Mouse (Mus musculus) cerebellum, adult (tissue): ENCODE results near the gene Arsa.

Source experiments
- ATAC-seq: cut with Nextera tagmentation; 2 replicates; pipeline ENCODE4 v1.9.2; 2017; ENCODE audit warnings: mild to moderate bottlenecking, moderate library complexity, mixed read lengths; ENCODE audit not compliant: insufficient number of reproducible peaks, low FRiP score, low TSS enrichment

The Arsa gene

GRCm38 (mm10) chr15:89477091-89477491 lies at the start of gene Arsa:
Gene Arsa (minus strand): TSS chr15:89477425.
- ATAC-seq = no peak

GRCm38 (mm10) chr15:89526776-89527325 lies 49.6 kb upstream of the Arsa start:
- no peak for ATAC-seq

DNA sequence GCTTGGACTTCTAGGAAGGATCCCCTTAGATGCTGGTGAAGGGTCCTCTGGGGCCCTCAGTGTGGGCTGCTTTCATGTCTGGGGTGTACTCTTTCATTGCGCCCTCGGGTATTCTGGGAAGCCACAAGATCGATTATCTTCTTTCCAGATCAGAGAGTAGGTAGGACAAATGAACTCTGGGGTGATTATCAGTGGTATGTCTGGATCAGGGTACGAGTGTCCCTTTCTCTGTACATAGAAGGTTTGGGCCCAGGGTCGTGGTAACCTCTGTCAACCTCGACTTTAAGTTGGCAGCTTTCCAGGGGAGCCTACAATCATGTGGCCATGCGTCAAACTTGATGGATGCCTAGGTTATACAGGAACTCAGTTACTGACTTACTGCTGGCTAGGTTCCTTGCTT lies 48.7 kb upstream of the Arsa start:
- no peak for ATAC-seq

DNA sequence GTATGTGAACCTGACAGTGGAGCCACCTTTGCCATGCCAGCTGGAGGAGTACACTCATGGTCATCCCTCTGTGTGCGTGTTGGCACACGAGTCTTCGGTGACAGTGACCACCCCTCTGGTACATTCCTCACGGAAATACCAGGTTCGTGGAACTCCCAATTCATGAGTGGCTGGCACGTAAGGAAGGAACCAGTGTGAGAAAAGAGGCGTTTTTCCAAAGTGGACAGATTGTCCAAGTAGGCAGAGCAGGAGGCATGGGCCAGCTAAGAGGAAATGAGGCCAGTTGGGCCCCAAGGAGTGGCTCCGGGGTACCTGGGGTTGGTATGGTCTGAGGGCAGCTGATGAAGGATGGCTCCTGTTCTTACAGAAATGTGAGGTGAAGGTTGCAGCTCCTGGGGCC lies 48.2 kb upstream of the Arsa start:
- peak; percentile 66 for ATAC-seq

- 0 out of 2 replicates have a peak, but pooled peaks have one; percentile 11 for ATAC-seq
These were observed 47.6 kb upstream of the Arsa start for GRCm38 (mm10) chr15:89524611-89525415.

GRCm38 (mm10) chr15:89524001-89524571 lies 46.9 kb upstream of the Arsa start:
- no peak for ATAC-seq

DNA sequence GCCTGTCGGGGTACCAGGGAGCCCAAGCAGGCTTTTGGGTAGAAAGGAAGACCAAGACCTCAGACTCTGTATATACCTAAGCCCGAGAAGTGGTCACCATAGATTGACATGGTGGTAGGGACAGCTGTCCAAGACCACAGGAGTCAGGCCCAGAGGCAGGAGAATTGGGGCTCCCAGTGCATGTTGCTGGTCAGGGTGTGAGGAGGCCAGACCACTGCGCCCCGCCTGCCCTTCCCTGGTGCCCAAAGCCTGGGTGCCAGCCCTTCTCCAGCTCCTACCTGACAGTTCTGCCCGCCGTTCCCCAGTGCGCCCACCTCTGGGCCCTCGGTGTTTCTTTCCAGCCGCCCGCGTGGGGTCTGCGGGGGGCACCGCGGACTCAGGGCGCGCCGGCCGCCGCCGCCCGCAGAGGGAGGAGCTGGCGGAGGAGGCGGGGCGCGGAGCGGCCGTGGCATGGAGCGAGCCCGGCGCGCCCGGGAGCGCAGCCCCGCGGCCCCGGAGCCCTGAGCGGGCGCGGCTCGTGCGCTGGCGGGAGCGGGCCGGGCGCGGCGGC lies 46.1 kb upstream of the Arsa start:
- 0 out of 2 replicates have a peak, but pooled peaks have one; percentile 10 for ATAC-seq

DNA sequence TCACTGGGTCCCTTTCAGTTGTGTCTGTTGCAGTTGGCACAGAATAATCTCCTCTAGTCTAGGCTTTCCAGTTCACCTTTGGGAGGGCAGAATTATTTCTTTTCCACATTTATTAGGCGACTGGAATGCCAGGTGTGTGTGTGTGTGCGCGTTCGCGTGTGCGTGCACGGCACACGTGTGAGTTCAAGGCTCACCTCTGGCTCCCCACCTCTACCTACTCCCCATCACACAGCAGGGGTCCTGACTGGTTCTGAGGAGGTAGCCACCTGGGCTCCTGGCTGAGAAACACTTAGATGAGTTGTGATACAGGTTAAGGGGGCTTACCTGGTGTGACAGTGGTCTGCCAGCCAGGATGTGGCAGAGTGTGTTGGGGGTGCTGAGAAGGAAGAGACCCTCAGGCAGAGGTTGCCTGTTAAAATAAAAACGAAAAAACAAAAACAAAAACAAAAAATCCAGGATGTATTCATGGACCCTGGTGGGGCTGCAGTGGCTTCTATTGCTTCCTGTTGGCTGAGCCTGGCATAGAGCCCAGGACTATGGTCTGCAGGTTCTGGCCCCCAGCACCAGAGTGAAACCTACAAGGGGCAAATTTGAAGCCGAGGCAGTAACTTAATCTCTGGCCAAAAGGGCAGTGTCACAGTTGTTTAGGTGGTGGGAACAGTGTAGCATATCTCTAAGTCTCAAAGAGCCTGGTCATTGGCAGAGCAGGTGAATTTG lies 45.5 kb upstream of the Arsa start:
- no peak for ATAC-seq

- ATAC-seq = peak; percentile 39; the same call in 1 of the 2 replicates
These were observed 44.7 kb upstream of the Arsa start for GRCm38 (mm10) chr15:89521951-89522350.

- ATAC-seq = no peak
These were observed 35.5 kb upstream of the Arsa start for GRCm38 (mm10) chr15:89512679-89513078.

GRCm38 (mm10) chr15:89507751-89508150 lies 30.5 kb upstream of the Arsa start:
- no peak for ATAC-seq

DNA sequence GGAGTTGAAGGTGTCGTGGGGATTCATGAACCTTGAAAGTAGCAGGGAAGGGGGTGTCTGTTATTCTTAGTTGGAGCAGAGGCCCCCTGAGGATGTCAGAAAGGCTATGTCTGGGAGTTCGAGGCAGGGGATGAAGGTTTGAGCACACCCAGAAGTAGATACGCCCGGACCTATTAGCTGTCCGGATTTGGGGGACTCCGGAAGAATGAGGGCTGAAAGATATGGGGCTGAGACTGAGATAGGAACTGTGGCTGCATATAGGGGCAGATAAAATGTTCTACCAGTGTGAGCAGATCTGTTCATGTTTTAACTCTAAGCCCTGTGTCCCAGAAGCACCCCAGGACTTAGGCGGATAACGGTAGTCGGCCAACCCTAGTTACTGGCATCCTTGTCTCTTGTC lies 27.6 kb upstream of the Arsa start:
- no peak for ATAC-seq

GRCm38 (mm10) chr15:89501321-89501720 lies 24.1 kb upstream of the Arsa start:
- no peak for ATAC-seq

- ATAC-seq = peak; percentile 18; the same call in 1 of the 2 replicates
These were observed 23.1 kb upstream of the Arsa start for GRCm38 (mm10) chr15:89500221-89500791.

GRCm38 (mm10) chr15:89499784-89500220 lies 22.6 kb upstream of the Arsa start:
- ATAC-seq = peak; percentile 22; the same call in 1 of the 2 replicates

GRCm38 (mm10) chr15:89498961-89499688 lies 21.9 kb upstream of the Arsa start, which contains the start of gene Shank3:
Gene Shank3 (plus strand): TSS chr15:89499623.
- no peak for ATAC-seq

DNA sequence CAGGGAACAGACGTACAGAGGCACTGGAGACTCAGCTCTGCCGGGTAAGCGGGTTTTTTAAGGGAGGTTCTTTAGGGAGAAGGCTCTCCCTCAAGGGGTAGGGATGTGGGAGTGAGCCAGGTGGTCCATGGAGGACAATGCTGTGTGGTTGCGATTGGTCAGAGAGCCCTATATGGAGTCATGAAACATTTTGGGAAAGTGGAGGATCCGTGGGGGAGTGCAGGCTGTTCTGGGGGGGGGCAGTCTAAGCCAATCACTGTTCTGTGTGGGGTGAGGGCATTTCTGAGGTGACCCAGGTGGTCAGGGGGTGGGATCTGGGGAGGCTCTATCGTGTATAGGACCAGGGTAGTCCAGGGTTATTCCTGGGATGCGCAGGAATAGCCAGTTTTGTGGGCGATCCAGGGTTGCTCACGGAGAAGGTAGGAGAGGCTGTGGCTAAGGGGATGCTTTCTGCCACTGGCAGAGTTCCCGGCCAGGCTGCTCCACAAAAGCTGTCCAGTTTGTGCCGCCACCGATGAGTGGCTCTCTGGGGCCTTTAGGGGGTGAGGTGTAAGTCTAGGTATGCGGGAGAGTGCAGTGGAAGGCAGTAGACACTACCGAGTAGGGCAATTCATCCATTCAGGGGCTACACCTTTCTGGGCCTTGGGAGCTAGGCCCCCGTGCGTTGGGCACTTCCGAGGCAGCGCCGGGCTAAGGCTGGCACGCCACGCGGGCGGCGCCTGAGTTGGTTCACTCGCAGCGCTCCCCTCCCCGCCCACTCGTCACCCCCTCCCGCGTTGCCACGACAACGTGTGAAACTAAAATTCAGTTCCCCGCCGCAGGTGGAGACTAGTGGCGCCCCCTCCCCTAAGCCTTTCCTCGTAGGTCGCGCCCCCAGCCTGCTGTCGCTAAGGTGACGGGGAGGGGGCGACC lies 21.1 kb upstream of the Arsa start:
- ATAC-seq = peak; percentile 26; the same call in 1 of the 2 replicates

DNA sequence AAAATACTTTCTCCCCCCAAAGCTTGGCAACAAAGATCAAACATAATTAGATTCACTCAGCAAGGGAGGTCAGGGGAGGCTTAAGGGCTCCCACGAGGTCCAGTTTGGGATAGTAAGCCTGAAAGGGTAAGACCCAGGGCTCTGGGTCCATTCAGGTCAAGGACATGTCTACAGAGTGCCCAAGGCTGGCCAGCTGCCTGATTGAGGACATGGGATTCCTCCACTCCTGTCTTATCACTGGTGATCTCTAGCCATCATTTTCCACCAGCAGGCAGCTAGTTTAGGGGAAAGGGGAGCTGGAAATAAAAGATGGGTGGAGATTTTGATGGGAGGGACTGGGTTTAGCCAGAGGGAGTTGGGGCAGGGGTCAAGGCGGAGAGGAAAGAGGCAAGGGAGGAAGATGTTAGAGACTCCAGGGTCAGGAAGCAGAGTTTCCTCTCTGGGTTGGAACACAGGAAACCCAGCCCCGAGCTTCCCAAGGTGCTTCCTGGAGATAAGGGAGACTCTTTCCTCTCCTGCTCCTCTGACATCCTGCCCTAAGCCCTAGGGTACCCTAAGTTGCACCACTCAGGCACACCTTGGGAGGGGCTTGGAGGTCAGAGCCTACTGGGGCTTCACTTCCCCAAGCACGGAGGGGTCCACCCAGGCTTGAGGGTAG lies 20.3 kb upstream of the Arsa start:
- ATAC-seq = no peak
